Mouse (Mus musculus): ENCODE results near the gene Lgals1. TPM values are rescaled to one million over a fixed set of nuclear protein-coding genes. Genes with fewer than 3 reads are reported as not detected.

Lgals1 gene
- total and polyA plus RNA-seq, 3 experiments = 174 to 425 (median 176) TPM

DNA sequence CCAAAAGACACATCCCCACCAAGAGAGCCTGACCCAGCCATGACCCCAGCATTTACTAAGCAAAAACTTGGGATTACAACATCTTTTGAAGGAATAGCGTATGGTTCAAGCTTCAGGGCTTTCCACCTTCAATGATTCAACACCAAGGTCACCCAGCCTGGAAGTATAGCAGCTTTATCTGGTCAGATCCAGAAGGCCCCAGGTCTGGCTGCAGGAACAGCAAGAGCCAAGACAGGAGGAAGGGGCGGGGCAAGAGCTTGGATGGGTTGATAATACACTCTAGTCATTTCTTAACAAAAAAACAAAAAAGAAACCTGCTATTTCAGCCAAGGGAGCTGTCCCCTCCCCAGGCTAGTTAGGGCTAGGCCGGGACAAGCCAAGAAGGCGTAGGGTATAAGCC lies 29.0 kb upstream of the Lgals1 start:
- no peak overlapping the region for H3K27ac ChIP-seq
- H3K9ac ChIP-seq (ENCODE audit: low read depth, low read length) = no peak overlapping the region
- H3K36me3 ChIP-seq (ENCODE audit: control insufficient read depth, insufficient read depth, low read length) = no peaks in the 10 kb centered on the region
- intact Hi-C loops (cut with DNase I) = no loop called here
- 80% methylated on average over 4 of the region's 4 CpGs for WGBS
- no peak for DNase-seq
- H3K79me2 ChIP-seq (replicated peaks; ENCODE audit: control insufficient read depth, insufficient read depth, low read length) = no peaks in the 10 kb centered on the region
- H3K27me3 ChIP-seq (ENCODE audit: control insufficient read depth, insufficient read depth, low read length) = no peaks in the 10 kb centered on the region
- H3K4me3 ChIP-seq = no peak overlapping the region
- TF ChIP-seq EP300 (IDR thresholded peaks at IDR 0.05; ENCODE audit: insufficient read depth, low read depth, low read length) (no peak), POLR2A (IDR thresholded peaks at IDR 0.05; ENCODE audit: insufficient read depth, low read depth, low read length) (no peak), CTCF (IDR thresholded peaks at IDR 0.05) (no peak)
- H3K4me1 ChIP-seq (ENCODE audit: control insufficient read depth, insufficient read depth, low read length) = peaks cover 2% of the 10 kb centered on the region

DNA sequence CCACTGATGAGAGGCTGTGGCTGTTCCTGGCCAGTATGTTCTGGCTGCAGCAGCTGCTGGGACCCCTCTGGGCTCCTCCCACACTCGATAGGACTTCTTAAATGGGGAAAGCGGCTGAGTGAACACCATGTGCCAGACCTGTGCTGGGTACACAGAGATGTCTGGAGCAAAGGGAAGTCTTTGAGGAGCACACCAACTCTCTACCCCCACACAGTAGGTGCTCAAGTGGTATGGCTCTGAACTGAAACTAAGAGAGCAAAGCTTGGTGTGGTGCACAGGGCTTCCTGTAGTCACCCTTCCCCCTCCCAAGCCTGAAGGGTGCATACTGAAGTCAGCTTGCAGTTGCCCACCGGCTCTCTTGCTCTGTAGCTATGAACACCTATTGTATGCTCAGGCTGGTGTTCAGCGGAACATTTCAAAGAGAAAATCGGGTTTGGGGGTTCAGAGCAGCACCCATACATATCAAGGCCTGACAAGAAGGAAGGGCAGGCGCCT lies 28.0 kb upstream of the Lgals1 start:
- no peak overlapping the region for H3K4me3 ChIP-seq
- no peaks in the 10 kb centered on the region for H3K36me3 ChIP-seq (ENCODE audit: control insufficient read depth, insufficient read depth, low read length)
- WGBS = 64% methylated on average over 6 of the region's 6 CpGs
- H3K79me2 ChIP-seq (replicated peaks; ENCODE audit: control insufficient read depth, insufficient read depth, low read length) = no peaks in the 10 kb centered on the region
- intact Hi-C loops (cut with DNase I) = no loop called here
- TF ChIP-seq EP300 (IDR thresholded peaks at IDR 0.05; ENCODE audit: insufficient read depth, low read depth, low read length) (no peak), CTCF (IDR thresholded peaks at IDR 0.05) (no peak), POLR2A (IDR thresholded peaks at IDR 0.05; ENCODE audit: insufficient read depth, low read depth, low read length) (no peak)
- H3K27me3 ChIP-seq (ENCODE audit: control insufficient read depth, insufficient read depth, low read length) = no peaks in the 10 kb centered on the region
- H3K27ac ChIP-seq = no peak overlapping the region; the same call in 1 of the 2 replicates
- H3K9ac ChIP-seq (ENCODE audit: low read depth, low read length) = no peak overlapping the region
- peaks cover 4% of the 10 kb centered on the region for H3K4me1 ChIP-seq (ENCODE audit: control insufficient read depth, insufficient read depth, low read length)
- no peak for DNase-seq

DNA sequence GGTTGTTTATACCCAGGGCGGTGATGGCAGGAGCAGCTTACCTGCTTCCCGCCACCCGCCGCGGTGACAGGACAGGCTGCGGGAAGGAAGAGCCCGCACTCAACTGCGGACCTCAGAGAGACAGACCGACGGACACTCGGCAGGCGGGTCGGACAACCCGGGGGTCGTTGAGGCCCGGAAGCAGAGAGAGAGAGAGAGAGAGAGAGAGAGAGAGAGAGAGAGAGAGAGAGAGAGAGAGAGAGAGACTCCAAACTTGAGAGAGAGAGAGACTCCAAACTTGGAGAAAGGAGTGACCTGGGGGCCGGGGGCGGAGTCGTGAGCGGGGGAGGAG lies 27.2 kb upstream of the Lgals1 start, which contains the start of gene Gm49510:
TSS of gene Gm49510 (plus strand) at position 259 of the 331 bp plus-strand sequence.
- TF ChIP-seq EP300 (IDR thresholded peaks at IDR 0.05; ENCODE audit: insufficient read depth, low read depth, low read length) (no peak), CTCF (IDR thresholded peaks at IDR 0.05) (no peak), POLR2A (IDR thresholded peaks at IDR 0.05; ENCODE audit: insufficient read depth, low read depth, low read length) (no peak)
- H3K27ac ChIP-seq = peak within 1 kb of the TSS; percentile 62
- H3K4me3 ChIP-seq = peak within 1 kb of the TSS; percentile 69
- H3K79me2 ChIP-seq (replicated peaks; ENCODE audit: control insufficient read depth, insufficient read depth, low read length) = no peaks in the 10 kb centered on the region
- H3K36me3 ChIP-seq (ENCODE audit: control insufficient read depth, insufficient read depth, low read length) = no peaks in the 10 kb centered on the region
- no peaks in the 10 kb centered on the region for H3K27me3 ChIP-seq (ENCODE audit: control insufficient read depth, insufficient read depth, low read length)
- WGBS = 10% methylated on average over 20 of the region's 20 CpGs
- DNase-seq = peak in 1 of 2 experiments; percentile 44
- peak within 1 kb of the TSS; percentile 82 for H3K9ac ChIP-seq (ENCODE audit: low read depth, low read length)
- H3K4me1 ChIP-seq (ENCODE audit: control insufficient read depth, insufficient read depth, low read length) = peaks cover 4% of the 10 kb centered on the region
- intact Hi-C loops (cut with DNase I) = no loop called here

GRCm38 (mm10) chr15:78899740-78900584 lies 26.6 kb upstream of the Lgals1 start, which contains the start of gene Sh3bp1:
Gene Sh3bp1 (plus strand): TSS chr15:78899768.
- peak within 1 kb of the TSS; percentile 82 for H3K9ac ChIP-seq (ENCODE audit: low read depth, low read length)
- H3K36me3 ChIP-seq (ENCODE audit: control insufficient read depth, insufficient read depth, low read length) = no peaks in the 10 kb centered on the region
- H3K79me2 ChIP-seq (replicated peaks; ENCODE audit: control insufficient read depth, insufficient read depth, low read length) = no peaks in the 10 kb centered on the region
- peak within 1 kb of the TSS; percentile 62 for H3K27ac ChIP-seq
- no peak for TF ChIP-seq CTCF (IDR thresholded peaks at IDR 0.05)
- peak; percentile 49; the same call in 1 of the 2 replicates for TF ChIP-seq POLR2A (IDR thresholded peaks at IDR 0.05; ENCODE audit: insufficient read depth, low read depth, low read length)
- TF ChIP-seq EP300 (IDR thresholded peaks at IDR 0.05; ENCODE audit: insufficient read depth, low read depth, low read length) = no peak
- no peaks in the 10 kb centered on the region for H3K27me3 ChIP-seq (ENCODE audit: control insufficient read depth, insufficient read depth, low read length)
- peaks cover 4% of the 10 kb centered on the region for H3K4me1 ChIP-seq (ENCODE audit: control insufficient read depth, insufficient read depth, low read length)
- 4% methylated on average over 46 of the region's 47 CpGs for WGBS
- DNase-seq = peak; percentile 80 to 82
- intact Hi-C loops (cut with DNase I) = no loop called here
- H3K4me3 ChIP-seq = peak within 1 kb of the TSS; percentile 69

- H3K36me3 ChIP-seq (ENCODE audit: control insufficient read depth, insufficient read depth, low read length) = no peaks in the 10 kb centered on the region
- H3K27ac ChIP-seq = peak overlapping the region; percentile 62
- peak; percentile 39 to 54 for DNase-seq
- no peak for TF ChIP-seq CTCF (IDR thresholded peaks at IDR 0.05)
- TF ChIP-seq EP300 (IDR thresholded peaks at IDR 0.05; ENCODE audit: insufficient read depth, low read depth, low read length) = no peak
- 0 out of 2 replicates have a peak, but pooled peaks have one; percentile 14 for TF ChIP-seq POLR2A (IDR thresholded peaks at IDR 0.05; ENCODE audit: insufficient read depth, low read depth, low read length)
- H3K79me2 ChIP-seq (replicated peaks; ENCODE audit: control insufficient read depth, insufficient read depth, low read length) = no peaks in the 10 kb centered on the region
- intact Hi-C loops (cut with DNase I) = no loop called here
- WGBS = 44% methylated on average over 18 of the region's 18 CpGs
- H3K4me1 ChIP-seq (ENCODE audit: control insufficient read depth, insufficient read depth, low read length) = peaks cover 4% of the 10 kb centered on the region
- H3K27me3 ChIP-seq (ENCODE audit: control insufficient read depth, insufficient read depth, low read length) = no peaks in the 10 kb centered on the region
- 0 out of 2 replicates have a peak overlapping the region, but pooled peaks have one; percentile 7 for H3K9ac ChIP-seq (ENCODE audit: low read depth, low read length)
- peak overlapping the region; percentile 69 for H3K4me3 ChIP-seq
Observed at GRCm38 (mm10) chr15:78900585-78901421, 25.7 kb upstream of the Lgals1 start.

Data from heart, adult 2 months (tissue).